Mouse (Mus musculus) heart, embryonic 12.5 days (tissue): ENCODE data around the gene Lipm. TPM values are rescaled to one million over a fixed set of nuclear protein-coding genes. Genes with fewer than 3 reads are reported as not detected.

Source experiments
- ATAC-seq: fragments of 200-750 bp; cut with Nextera tagmentation; 2 replicates; pipeline ENCODE4 v1.8.0; 2017; ENCODE audit warnings: moderate TSS enrichment, moderate library complexity; ENCODE audit not compliant: insufficient number of reproducible peaks, low FRiP score
- H3K27ac ChIP-seq: fragments of 300-500 bp; sonication (generic); 2 replicates; pipeline ENCODE4 v1.5.1; 2016; ENCODE audit warnings: mild to moderate bottlenecking, moderate library complexity; ENCODE audit not compliant: poor library complexity, severe bottlenecking
- H3K27me3 ChIP-seq: fragments of 300-500 bp; sonication (generic); replicated peaks from 2 replicates; pipeline ENCODE4 v1.6.1; 2016; ENCODE audit warnings: mild to moderate bottlenecking, moderate library complexity
- H3K36me3 ChIP-seq: fragments of 300-500 bp; sonication (generic); 2 replicates; pipeline ENCODE4 v1.6.1; 2016; ENCODE audit warnings: mild to moderate bottlenecking, moderate library complexity
- H3K4me1 ChIP-seq: fragments of 300-500 bp; sonication (generic); replicated peaks from 2 replicates; pipeline ENCODE4 v1.6.1; 2016; ENCODE audit warnings: mild to moderate bottlenecking
- H3K4me2 ChIP-seq: fragments of 300-500 bp; sonication (generic); 2 replicates; pipeline ENCODE4 v1.6.1; 2016; ENCODE audit warnings: mild to moderate bottlenecking, moderate library complexity
- H3K4me3 ChIP-seq: fragments of 300-500 bp; sonication (generic); 2 replicates; pipeline ENCODE4 v1.5.1; 2016; ENCODE audit warnings: mild to moderate bottlenecking
- H3K9ac ChIP-seq: fragments of 300-500 bp; sonication (generic); 2 replicates; pipeline ENCODE4 v1.6.1; 2016; ENCODE audit warnings: mild to moderate bottlenecking, moderate library complexity
- H3K9me3 ChIP-seq: fragments of 300-500 bp; sonication (generic); replicated peaks from 2 replicates; pipeline ENCODE4 v1.6.1; 2016; ENCODE audit warnings: mild to moderate bottlenecking, moderate library complexity
- WGBS: fragments of 180-500 bp; shearing (Covaris S2); methylation state at CpG from one replicate; pipeline ENCODE4 v1.1.7; 2016; 5-methylcytosine and 5-hydroxymethylcytosine counted together
- polyA plus RNA-seq: library from polyadenylated mRNA; unstranded; fragments of >200 nt; fragmentation: Nextera tagmentation; extraction: Ambion mirVana; gene quantifications from 2 replicates; pipeline ENCODE4 v1.2.1, GENCODE M21; 2016

The Lipm gene
- polyA plus RNA-seq, 1 experiment from 2014 or later: not detected

- Histone ChIP-seq H3K9me3 (no peaks in the 10 kb centered on the region), H3K4me1 (no peaks in the 10 kb centered on the region; the same call in 1 of the 2 replicates), H3K36me3 (no peaks in the 10 kb centered on the region), H3K4me2 (no peak overlapping the region), H3K9ac (no peak overlapping the region), H3K27ac (no peak overlapping the region), H3K4me3 (no peak overlapping the region), H3K27me3 (no peaks in the 10 kb centered on the region)
- no peak for ATAC-seq
- 88% methylated on average over 1 of the region's 1 CpGs for WGBS
Measured at GRCm38 (mm10) chr19:34119102-34119501, 18.4 kb downstream of the Lipm start.

- H3K9ac ChIP-seq: no peak overlapping the region
- no peak overlapping the region for H3K27ac ChIP-seq
- no peaks in the 10 kb centered on the region for H3K9me3 ChIP-seq
- ATAC-seq: no peak
- no peaks in the 10 kb centered on the region; the same call in 1 of the 2 replicates for H3K4me1 ChIP-seq
- no peak overlapping the region for H3K4me3 ChIP-seq
- 64% methylated on average over 4 of the region's 4 CpGs for WGBS
- no peaks in the 10 kb centered on the region for H3K36me3 ChIP-seq
- H3K4me2 ChIP-seq: no peak overlapping the region
- no peaks in the 10 kb centered on the region for H3K27me3 ChIP-seq
Measured at GRCm38 (mm10) chr19:34119653-34120052, 18.9 kb downstream of the Lipm start.

GRCm38 (mm10) chr19:34120107-34120731, 19.5 kb downstream of the Lipm start:
- no peak overlapping the region for H3K4me3 ChIP-seq
- H3K36me3 ChIP-seq: no peaks in the 10 kb centered on the region
- ATAC-seq: no peak
- no peaks in the 10 kb centered on the region for H3K9me3 ChIP-seq
- H3K4me2 ChIP-seq: no peak overlapping the region
- WGBS: 54% methylated on average over 3 of the region's 3 CpGs
- no peaks in the 10 kb centered on the region for H3K27me3 ChIP-seq
- H3K4me1 ChIP-seq: no peaks in the 10 kb centered on the region; the same call in 1 of the 2 replicates
- no peak overlapping the region for H3K9ac ChIP-seq
- no peak overlapping the region for H3K27ac ChIP-seq

- no peak overlapping the region for H3K27ac ChIP-seq
- H3K4me3 ChIP-seq: no peak overlapping the region
- no peaks in the 10 kb centered on the region for H3K27me3 ChIP-seq
- H3K36me3 ChIP-seq: no peaks in the 10 kb centered on the region
- H3K9ac ChIP-seq: no peak overlapping the region
- no peaks in the 10 kb centered on the region for H3K4me1 ChIP-seq
- no peaks in the 10 kb centered on the region for H3K9me3 ChIP-seq
- no peak for ATAC-seq
- no peak overlapping the region for H3K4me2 ChIP-seq
- 77% methylated on average over 6 of the region's 6 CpGs for WGBS
Measured at GRCm38 (mm10) chr19:34138720-34139430, 38.1 kb downstream of the Lipm start.

GRCm38 (mm10) chr19:34139431-34140046, 38.8 kb downstream of the Lipm start:
- H3K9me3 ChIP-seq: no peaks in the 10 kb centered on the region
- no peak for ATAC-seq
- no peaks in the 10 kb centered on the region for H3K27me3 ChIP-seq
- H3K36me3 ChIP-seq: no peaks in the 10 kb centered on the region
- H3K4me3 ChIP-seq: no peak overlapping the region
- 73% methylated on average over 3 of the region's 3 CpGs for WGBS
- H3K9ac ChIP-seq: no peak overlapping the region
- no peak overlapping the region for H3K27ac ChIP-seq
- H3K4me1 ChIP-seq: no peaks in the 10 kb centered on the region
- no peak overlapping the region for H3K4me2 ChIP-seq

- no peaks in the 10 kb centered on the region for H3K36me3 ChIP-seq
- WGBS: 70% methylated on average over 4 of the region's 4 CpGs
- no peaks in the 10 kb centered on the region for H3K9me3 ChIP-seq
- H3K27ac ChIP-seq: no peak overlapping the region
- H3K27me3 ChIP-seq: no peaks in the 10 kb centered on the region
- H3K4me3 ChIP-seq: no peak overlapping the region
- no peak overlapping the region for H3K4me2 ChIP-seq
- H3K4me1 ChIP-seq: no peaks in the 10 kb centered on the region
- no peak for ATAC-seq
- no peak overlapping the region for H3K9ac ChIP-seq
Measured at GRCm38 (mm10) chr19:34148421-34148820, 47.7 kb downstream of the Lipm start.

GRCm38 (mm10) chr19:34151909-34152308, 51.2 kb downstream of the Lipm start:
- Histone ChIP-seq H3K9ac (no peak overlapping the region), H3K4me2 (no peak overlapping the region), H3K9me3 (no peaks in the 10 kb centered on the region), H3K27ac (no peak overlapping the region), H3K4me1 (no peaks in the 10 kb centered on the region), H3K36me3 (no peaks in the 10 kb centered on the region), H3K4me3 (no peak overlapping the region), H3K27me3 (no peaks in the 10 kb centered on the region)
- no peak for ATAC-seq
- WGBS: 69% methylated on average over 1 of the region's 1 CpGs

GRCm38 (mm10) chr19:34153263-34154144, 52.8 kb downstream of the Lipm start:
- WGBS: 71% methylated on average over 6 of the region's 6 CpGs
- Histone ChIP-seq H3K36me3 (no peaks in the 10 kb centered on the region), H3K27ac (no peak overlapping the region), H3K27me3 (no peaks in the 10 kb centered on the region), H3K4me3 (no peak overlapping the region), H3K4me1 (no peaks in the 10 kb centered on the region), H3K9ac (no peak overlapping the region), H3K4me2 (no peak overlapping the region), H3K9me3 (no peaks in the 10 kb centered on the region)
- ATAC-seq: no peak

GRCm38 (mm10) chr19:34162693-34163092, 62.0 kb downstream of the Lipm start:
- no peaks in the 10 kb centered on the region for H3K36me3 ChIP-seq
- H3K27ac ChIP-seq: no peak overlapping the region
- no peak for ATAC-seq
- H3K4me1 ChIP-seq: no peaks in the 10 kb centered on the region
- WGBS: 79% methylated on average over 5 of the region's 5 CpGs
- H3K4me2 ChIP-seq: no peak overlapping the region
- H3K4me3 ChIP-seq: no peak overlapping the region
- H3K9me3 ChIP-seq: no peaks in the 10 kb centered on the region
- H3K27me3 ChIP-seq: no peaks in the 10 kb centered on the region
- H3K9ac ChIP-seq: no peak overlapping the region

GRCm38 (mm10) chr19:34165891-34166290, 65.2 kb downstream of the Lipm start, which contains the start of gene Ankrd22:
Gene Ankrd22, minus strand, starts transcription at chr19:34166053.
- Histone ChIP-seq H3K27ac (no peak within 1 kb of the TSS), H3K4me1 (no peaks in the 10 kb centered on the region), H3K4me3 (no peak within 1 kb of the TSS), H3K9ac (no peak within 1 kb of the TSS), H3K9me3 (no peaks in the 10 kb centered on the region), H3K36me3 (no peaks in the 10 kb centered on the region), H3K27me3 (no peaks in the 10 kb centered on the region), H3K4me2 (no peak within 1 kb of the TSS)
- WGBS: 73% methylated on average over 5 of the region's 5 CpGs
- no peak for ATAC-seq

- Histone ChIP-seq H3K4me3 (no peak overlapping the region), H3K27me3 (no peaks in the 10 kb centered on the region), H3K9ac (no peak overlapping the region), H3K4me1 (no peaks in the 10 kb centered on the region), H3K9me3 (no peaks in the 10 kb centered on the region), H3K27ac (no peak overlapping the region), H3K4me2 (no peak overlapping the region), H3K36me3 (no peaks in the 10 kb centered on the region)
- 71% methylated on average over 4 of the region's 4 CpGs for WGBS
- ATAC-seq: no peak
Measured at GRCm38 (mm10) chr19:34166386-34166785, 65.7 kb downstream of the Lipm start.
